Mouse (Mus musculus) liver, embryonic 15.5 days (tissue): ENCODE measurements around the gene Rbfox3. TPM values are rescaled to one million over a fixed set of nuclear protein-coding genes. Genes with fewer than 3 reads are reported as not detected.

ENCODE experiments used
- ATAC-seq: fragments of 200-750 bp; cut with Nextera tagmentation; 2 replicates; pipeline ENCODE4 v1.8.0; 2017; ENCODE audit warnings: moderate number of reproducible peaks, mild to moderate bottlenecking, moderate library complexity; ENCODE audit not compliant: insufficient read depth
- H3K27ac ChIP-seq: fragments of 300-500 bp; sonication (generic); replicated peaks from 2 replicates; pipeline ENCODE4 v1.5.1; 2015; ENCODE audit warnings: mild to moderate bottlenecking, inconsistent platforms
- H3K27me3 ChIP-seq: fragments of 300-500 bp; sonication (generic); 2 replicates; pipeline ENCODE4 v1.6.1; 2015; ENCODE audit warnings: mild to moderate bottlenecking, inconsistent platforms
- H3K36me3 ChIP-seq: fragments of 300-500 bp; sonication (generic); replicated peaks from 2 replicates; pipeline ENCODE4 v1.6.1; 2015; ENCODE audit warnings: moderate library complexity, mild to moderate bottlenecking, inconsistent platforms
- H3K4me1 ChIP-seq: fragments of 300-500 bp; sonication (generic); replicated peaks from 2 replicates; pipeline ENCODE4 v1.6.1; 2015; ENCODE audit warnings: inconsistent platforms
- H3K4me2 ChIP-seq: fragments of 300-500 bp; sonication (generic); 2 replicates; pipeline ENCODE4 v1.6.1; 2015; ENCODE audit warnings: moderate library complexity, mild to moderate bottlenecking, inconsistent platforms
- H3K4me3 ChIP-seq: fragments of 300-500 bp; sonication (generic); replicated peaks from 2 replicates; pipeline ENCODE4 v1.5.1; 2015; ENCODE audit warnings: mild to moderate bottlenecking, inconsistent platforms
- H3K9ac ChIP-seq: fragments of 300-500 bp; sonication (generic); 2 replicates; pipeline ENCODE4 v1.6.1; 2015; ENCODE audit warnings: moderate library complexity, mild to moderate bottlenecking, inconsistent platforms
- H3K9me3 ChIP-seq: fragments of 300-500 bp; sonication (generic); replicated peaks from 2 replicates; pipeline ENCODE4 v1.6.1; 2016; ENCODE audit warnings: inconsistent platforms
- WGBS: fragments of 180-500 bp; shearing (Covaris S2); methylation state at CpG from one replicate; pipeline ENCODE4 v1.1.7; 2015; ENCODE audit warnings: mixed read lengths; ENCODE audit not compliant: insufficient replicate concordance; 5-methylcytosine and 5-hydroxymethylcytosine counted together
- polyA plus RNA-seq: library from polyadenylated mRNA; unstranded; fragments of >200 nt; fragmentation: Nextera tagmentation; extraction: Ambion mirVana; gene quantifications from 2 replicates; pipeline ENCODE4 v1.2.1, GENCODE M21; 2015

Gene Rbfox3
- polyA plus RNA-seq, 1 experiment from 2014 or later, result 0.13 TPM

DNA sequence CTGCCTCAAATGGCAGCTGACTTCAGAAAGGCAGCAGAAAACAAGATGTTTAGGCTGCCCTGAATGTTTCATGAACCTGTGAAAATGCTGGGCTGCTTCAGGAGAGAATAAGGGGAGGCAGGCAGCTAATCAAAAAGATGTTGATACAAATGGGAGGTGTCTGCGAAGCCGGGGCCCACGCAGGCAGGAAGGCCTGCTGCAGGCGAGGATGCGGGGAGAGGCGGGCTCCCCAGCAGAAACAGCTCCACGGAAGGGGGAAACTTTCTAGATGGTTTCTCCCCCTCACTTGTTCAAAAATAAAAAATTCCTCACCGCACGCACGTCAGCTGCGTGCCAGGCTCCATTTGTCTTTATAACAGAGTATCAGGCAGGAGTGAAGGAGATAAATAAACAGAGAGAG lies 5.7 kb downstream of the Rbfox3 start:
- WGBS, result 44% methylated on average over 11 of the region's 11 CpGs

DNA sequence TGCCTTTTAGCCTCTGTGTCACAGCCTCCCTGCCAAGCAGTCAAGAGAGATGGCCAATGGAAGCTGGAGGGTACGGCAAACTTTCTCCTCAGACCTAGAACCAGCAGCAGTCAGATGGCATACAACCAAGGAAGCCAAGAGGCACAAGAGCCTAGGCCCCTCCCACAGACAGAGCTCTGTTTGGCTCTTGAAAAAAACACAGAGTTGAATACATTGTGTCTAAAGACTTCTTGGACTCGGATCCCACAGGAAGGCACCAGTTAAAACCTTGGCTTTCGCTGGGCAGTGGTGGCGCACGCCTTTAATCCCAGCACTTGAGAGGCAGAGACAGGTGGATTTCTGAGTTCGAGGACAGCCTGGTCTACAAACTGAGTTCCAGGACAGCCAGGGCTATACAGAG lies 7.1 kb downstream of the Rbfox3 start:
- H3K9ac ChIP-seq, result no peak overlapping the region
- peaks cover 41% of the 10 kb centered on the region for H3K27me3 ChIP-seq
- no peak overlapping the region for H3K4me3 ChIP-seq
- no peak overlapping the region for H3K4me2 ChIP-seq
- WGBS, result 68% methylated on average over 6 of the region's 6 CpGs
- H3K36me3 ChIP-seq, result no peaks in the 10 kb centered on the region
- H3K9me3 ChIP-seq, result no peaks in the 10 kb centered on the region
- no peaks in the 10 kb centered on the region for H3K4me1 ChIP-seq
- H3K27ac ChIP-seq, result no peak overlapping the region
- ATAC-seq, result no peak

More for the DNA sequence above, 5.7 kb downstream of the Rbfox3 start:
- Histone ChIP-seq H3K36me3 (no peaks in the 10 kb centered on the region), H3K9ac (no peak overlapping the region), H3K9me3 (no peaks in the 10 kb centered on the region), H3K27me3 (peaks cover 55% of the 10 kb centered on the region), H3K4me3 (no peak overlapping the region), H3K4me1 (no peaks in the 10 kb centered on the region), H3K4me2 (no peak overlapping the region), H3K27ac (no peak overlapping the region)
- ATAC-seq, result no peak

DNA sequence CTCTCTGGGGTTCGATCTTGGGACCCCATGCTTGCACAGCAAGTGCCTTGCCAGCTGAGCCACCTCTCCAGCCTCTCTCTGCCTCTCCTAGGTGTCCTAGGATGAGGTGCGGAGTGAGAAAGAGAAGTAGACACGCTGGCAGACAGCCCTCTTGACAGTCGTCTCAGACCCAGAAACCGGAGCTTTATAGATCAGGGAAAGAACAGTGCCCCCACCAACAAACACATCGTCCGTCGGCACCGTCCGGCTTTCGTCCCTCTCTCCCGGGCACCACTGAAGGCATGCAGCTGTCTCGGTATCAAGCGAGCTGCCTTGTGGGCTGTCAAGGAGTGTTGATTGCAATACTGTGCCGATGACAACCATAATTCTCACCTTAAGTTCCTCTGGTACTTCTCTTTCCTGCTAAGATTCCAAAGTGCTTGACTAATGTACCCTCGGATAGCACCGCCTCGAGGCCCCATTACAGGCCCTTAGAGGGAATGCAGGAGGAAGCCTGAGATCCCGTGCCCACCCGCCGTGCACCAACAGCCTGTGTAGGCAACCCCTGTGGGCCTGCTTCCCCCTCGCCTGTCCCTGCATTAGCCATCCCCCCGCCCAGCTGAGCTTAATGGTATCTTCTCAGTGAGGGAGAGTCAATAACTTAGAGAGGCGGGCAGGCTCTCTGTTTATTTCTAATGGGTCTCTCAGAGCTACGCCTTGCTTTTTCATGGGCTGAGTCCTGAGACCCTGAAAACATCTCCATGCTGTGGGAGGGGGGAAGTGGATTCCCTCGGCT lies 11.4 kb downstream of the Rbfox3 start:
- Histone ChIP-seq H3K4me1 (no peaks in the 10 kb centered on the region), H3K36me3 (no peaks in the 10 kb centered on the region), H3K27me3 (no peaks in the 10 kb centered on the region; the same call in 1 of the 2 replicates), H3K4me3 (no peak overlapping the region), H3K9ac (no peak overlapping the region), H3K4me2 (no peak overlapping the region), H3K9me3 (no peaks in the 10 kb centered on the region), H3K27ac (no peak overlapping the region)
- ATAC-seq, result no peak
- WGBS, result 55% methylated on average over 26 of the region's 26 CpGs

DNA sequence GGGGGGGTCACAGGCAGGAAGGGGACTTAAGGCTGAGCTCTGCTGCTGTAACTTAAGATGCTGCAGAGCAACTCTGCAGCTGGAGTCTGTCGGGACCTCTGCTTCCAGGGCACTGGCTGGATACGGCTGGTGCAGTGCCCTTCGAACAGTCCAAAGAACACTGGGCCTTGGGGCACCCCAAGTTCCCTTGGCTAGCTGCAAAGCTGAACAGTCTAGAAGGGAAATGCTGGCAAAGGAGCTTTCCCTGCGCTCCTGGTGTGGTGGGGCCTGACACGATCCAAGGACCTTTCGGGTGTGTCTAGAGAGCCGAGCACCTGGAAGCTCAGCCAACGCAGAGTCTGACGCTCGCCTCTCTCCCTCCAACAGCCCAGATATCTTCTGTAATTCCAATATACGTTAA lies 12.8 kb downstream of the Rbfox3 start:
- no peak for ATAC-seq
- 61% methylated on average over 11 of the region's 11 CpGs for WGBS
- no peaks in the 10 kb centered on the region for H3K4me1 ChIP-seq

DNA sequence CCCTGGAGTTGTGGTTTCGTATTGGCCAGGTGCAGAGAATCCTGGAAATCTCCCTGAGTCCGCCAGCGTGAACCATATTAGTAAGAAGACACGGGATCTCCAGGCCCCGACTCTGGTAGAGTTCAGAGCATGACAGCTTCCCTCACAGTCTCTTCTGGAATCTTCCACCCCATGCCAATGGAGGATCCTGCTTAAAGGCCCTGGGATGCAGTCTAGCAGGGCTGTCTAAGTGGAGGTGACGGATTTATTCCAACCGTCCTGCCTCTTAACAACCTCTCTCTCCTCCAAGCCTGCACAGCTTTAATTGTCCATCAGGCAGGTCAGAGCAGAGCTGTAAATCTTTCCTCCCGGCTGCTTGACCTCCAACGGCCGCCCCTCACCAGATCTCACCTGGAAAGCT lies 13.2 kb downstream of the Rbfox3 start:
- Histone ChIP-seq H3K27ac (no peak overlapping the region), H3K36me3 (no peaks in the 10 kb centered on the region), H3K4me1 (no peaks in the 10 kb centered on the region), H3K27me3 (no peaks in the 10 kb centered on the region; the same call in 1 of the 2 replicates), H3K9me3 (no peaks in the 10 kb centered on the region), H3K4me3 (no peak overlapping the region), H3K4me2 (no peak overlapping the region), H3K9ac (no peak overlapping the region)
- WGBS, result 42% methylated on average over 10 of the region's 10 CpGs
- ATAC-seq, result no peak

More for the DNA sequence above, 12.8 kb downstream of the Rbfox3 start:
- Histone ChIP-seq H3K4me2 (no peak overlapping the region), H3K4me3 (no peak overlapping the region), H3K27ac (no peak overlapping the region), H3K9me3 (no peaks in the 10 kb centered on the region), H3K9ac (no peak overlapping the region), H3K27me3 (no peaks in the 10 kb centered on the region; the same call in 1 of the 2 replicates), H3K36me3 (no peaks in the 10 kb centered on the region)

DNA sequence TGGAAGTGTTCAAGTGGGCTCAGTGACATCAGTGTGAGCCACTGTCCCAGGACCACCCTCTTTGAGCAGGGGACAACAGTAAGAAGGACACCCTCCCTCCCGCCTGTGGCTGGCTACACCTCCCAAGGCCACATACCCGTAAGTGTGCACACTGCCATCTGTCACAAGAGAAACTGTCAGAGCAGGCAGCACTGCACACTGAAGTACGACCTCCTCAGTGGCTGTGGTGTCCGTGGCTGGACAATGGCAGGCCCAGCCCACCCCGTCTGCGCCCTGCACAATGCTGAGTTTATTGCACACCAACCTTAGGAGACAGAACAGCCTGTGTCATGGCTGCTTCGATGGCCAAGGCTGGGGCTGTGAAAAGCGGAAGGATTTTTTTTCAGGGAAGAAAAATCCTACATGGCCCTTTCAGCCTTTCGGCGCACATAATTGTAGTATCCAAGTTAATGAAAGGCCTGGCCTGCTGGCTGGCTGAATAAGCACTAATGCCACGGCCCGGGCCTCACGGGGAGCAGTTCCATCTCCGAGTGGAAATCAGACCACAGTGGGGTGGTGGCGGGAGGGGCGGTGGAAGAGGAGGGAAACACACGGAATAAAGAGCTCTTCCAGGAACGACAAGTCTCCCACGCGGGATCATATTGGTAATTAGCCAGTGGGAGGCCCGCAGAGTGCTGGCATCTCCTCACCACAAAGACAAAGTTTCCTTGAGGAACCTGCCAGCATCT lies 14.1 kb downstream of the Rbfox3 start:
- Histone ChIP-seq H3K4me1 (no peaks in the 10 kb centered on the region), H3K27ac (no peak overlapping the region), H3K27me3 (no peaks in the 10 kb centered on the region; the same call in 1 of the 2 replicates), H3K4me2 (no peak overlapping the region), H3K9me3 (no peaks in the 10 kb centered on the region), H3K9ac (no peak overlapping the region), H3K4me3 (no peak overlapping the region), H3K36me3 (no peaks in the 10 kb centered on the region)
- 70% methylated on average over 21 of the region's 21 CpGs for WGBS
- no peak for ATAC-seq

DNA sequence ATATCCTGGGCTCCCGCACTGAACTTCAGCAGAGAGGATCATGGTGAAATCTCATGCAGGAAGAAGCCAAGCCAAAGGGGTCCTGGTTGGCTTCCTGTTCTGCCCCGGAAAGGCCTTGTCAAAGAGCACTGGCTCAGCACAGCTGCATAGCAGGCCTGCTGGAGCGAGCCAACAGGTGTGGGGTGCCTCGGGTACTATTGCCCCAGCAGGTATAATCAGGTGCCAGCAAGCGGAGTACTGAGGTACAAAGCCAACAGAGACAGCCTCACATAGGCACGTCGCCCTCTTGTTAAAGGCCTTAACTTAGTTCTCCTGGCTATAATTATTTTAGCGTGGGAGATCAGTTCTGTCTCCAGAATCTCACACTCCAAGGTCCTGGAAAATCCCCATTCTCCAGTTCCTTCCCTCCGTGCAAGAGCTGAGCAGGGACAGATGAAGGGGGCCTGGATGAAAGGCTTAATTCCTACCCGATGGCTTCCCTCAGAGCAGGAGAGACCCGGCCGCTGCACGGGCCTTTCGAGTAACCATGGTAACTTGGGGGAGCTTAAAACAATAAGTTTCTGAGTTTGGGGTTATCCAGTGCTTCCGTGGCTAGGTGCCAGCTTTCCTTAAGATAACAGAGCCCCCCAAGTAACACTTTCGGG lies 15.2 kb downstream of the Rbfox3 start:
- ATAC-seq, result no peak
- WGBS, result 59% methylated on average over 16 of the region's 16 CpGs
- H3K27ac ChIP-seq, result no peak overlapping the region
- H3K4me1 ChIP-seq, result no peaks in the 10 kb centered on the region
- no peak overlapping the region for H3K9ac ChIP-seq
- no peaks in the 10 kb centered on the region for H3K9me3 ChIP-seq
- no peak overlapping the region for H3K4me3 ChIP-seq
- H3K36me3 ChIP-seq, result no peaks in the 10 kb centered on the region
- no peaks in the 10 kb centered on the region; the same call in 1 of the 2 replicates for H3K27me3 ChIP-seq
- H3K4me2 ChIP-seq, result no peak overlapping the region

DNA sequence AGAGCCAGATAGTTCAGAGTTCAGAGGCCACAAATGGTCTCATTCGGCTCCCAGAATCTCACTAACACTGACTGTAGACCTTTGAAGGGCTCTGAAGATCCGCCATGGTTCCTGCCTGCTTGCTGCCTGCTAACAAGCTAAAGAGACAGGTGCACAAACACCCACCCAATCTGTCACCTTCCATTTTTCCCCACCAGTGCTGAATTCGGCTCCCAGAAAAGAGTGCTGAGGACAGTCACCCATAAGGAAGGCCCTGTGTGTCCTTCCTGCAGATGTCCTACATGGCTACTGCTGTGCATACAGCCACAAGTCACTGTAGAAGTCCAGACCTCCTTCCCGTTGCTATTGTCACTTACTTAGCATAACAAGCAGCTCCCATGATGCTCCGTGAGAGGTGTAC lies 16.6 kb downstream of the Rbfox3 start:
- H3K27me3 ChIP-seq, result no peaks in the 10 kb centered on the region; the same call in 1 of the 2 replicates
- H3K4me2 ChIP-seq, result no peak overlapping the region
- WGBS, result 47% methylated on average over 5 of the region's 5 CpGs
- no peaks in the 10 kb centered on the region for H3K4me1 ChIP-seq
- H3K9ac ChIP-seq, result no peak overlapping the region
- H3K36me3 ChIP-seq, result no peaks in the 10 kb centered on the region
- H3K4me3 ChIP-seq, result no peak overlapping the region
- no peak for ATAC-seq
- H3K27ac ChIP-seq, result no peak overlapping the region
- no peaks in the 10 kb centered on the region for H3K9me3 ChIP-seq

DNA sequence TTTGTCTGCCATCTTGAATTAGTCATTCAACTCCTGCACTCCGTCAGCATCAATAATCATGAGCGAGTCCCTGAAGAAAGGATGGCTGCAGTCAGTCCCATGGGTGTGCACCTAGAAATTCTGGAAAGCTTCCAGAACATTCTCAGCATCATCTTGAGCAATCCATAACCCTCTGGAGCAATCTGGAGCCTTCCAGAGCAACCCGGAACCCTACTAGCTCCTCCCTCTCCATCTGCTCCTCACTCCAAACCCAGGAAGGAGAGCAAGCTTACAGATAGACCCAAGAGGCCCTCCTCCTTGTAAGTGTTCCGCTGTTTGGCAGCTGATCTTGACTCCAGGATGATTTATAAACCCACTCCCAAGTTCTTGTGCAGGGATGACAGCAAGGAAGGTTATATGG lies 17.2 kb downstream of the Rbfox3 start:
- no peak overlapping the region for H3K4me2 ChIP-seq
- H3K27me3 ChIP-seq, result no peaks in the 10 kb centered on the region
- no peak for ATAC-seq
- 59% methylated on average over 4 of the region's 4 CpGs for WGBS
- no peak overlapping the region for H3K27ac ChIP-seq
- H3K4me3 ChIP-seq, result no peak overlapping the region
- H3K9ac ChIP-seq, result no peak overlapping the region
- H3K36me3 ChIP-seq, result no peaks in the 10 kb centered on the region
- H3K4me1 ChIP-seq, result no peaks in the 10 kb centered on the region
- H3K9me3 ChIP-seq, result no peaks in the 10 kb centered on the region

DNA sequence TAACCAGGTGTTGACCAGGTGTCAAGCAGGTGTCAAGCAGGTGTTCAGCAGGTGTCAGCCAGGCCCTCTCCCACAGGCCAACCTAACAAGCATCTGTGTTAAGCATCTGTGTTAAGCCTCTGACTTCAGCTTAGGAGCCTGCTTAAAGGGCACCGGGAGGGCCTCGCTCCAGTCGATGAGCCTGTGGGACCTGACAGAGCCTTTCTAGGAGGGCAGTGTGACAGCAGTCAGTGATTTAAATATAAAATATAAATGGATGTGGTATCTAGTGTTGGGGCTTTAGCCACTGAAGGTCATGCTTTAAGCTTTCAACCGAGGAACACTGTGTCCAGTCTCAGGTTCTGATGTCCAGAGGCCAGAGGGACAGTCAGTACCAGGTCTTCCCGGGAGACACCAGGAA lies 18.5 kb downstream of the Rbfox3 start:
- Histone ChIP-seq H3K4me3 (no peak overlapping the region), H3K27ac (no peak overlapping the region), H3K27me3 (no peaks in the 10 kb centered on the region), H3K36me3 (no peaks in the 10 kb centered on the region), H3K9ac (no peak overlapping the region), H3K4me1 (no peaks in the 10 kb centered on the region), H3K4me2 (no peak overlapping the region), H3K9me3 (no peaks in the 10 kb centered on the region)
- no peak for ATAC-seq
- 70% methylated on average over 5 of the region's 5 CpGs for WGBS

DNA sequence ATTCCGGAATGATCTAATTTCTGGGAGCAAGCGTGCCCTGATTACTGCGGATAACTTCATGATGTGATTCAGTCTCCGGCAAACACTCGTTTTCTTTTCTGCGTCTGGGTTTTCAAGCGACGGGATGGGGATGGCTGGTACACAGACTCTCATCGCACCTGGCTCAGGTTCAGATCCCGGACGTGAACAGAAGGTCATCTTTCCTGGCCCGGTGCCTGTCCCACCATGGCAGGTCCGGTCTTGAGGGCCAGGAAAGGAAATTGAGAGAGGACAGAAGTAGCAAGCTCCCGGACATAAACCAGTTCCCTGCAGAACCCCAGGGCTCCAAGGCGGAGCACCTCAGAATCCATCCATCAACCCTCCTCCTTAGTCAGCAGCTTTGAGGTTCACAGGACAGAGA lies 19.9 kb downstream of the Rbfox3 start:
- no peaks in the 10 kb centered on the region for H3K9me3 ChIP-seq
- WGBS, result 75% methylated on average over 15 of the region's 15 CpGs
- no peak overlapping the region for H3K4me3 ChIP-seq
- no peaks in the 10 kb centered on the region for H3K4me1 ChIP-seq
- H3K4me2 ChIP-seq, result no peak overlapping the region
- H3K27ac ChIP-seq, result no peak overlapping the region
- ATAC-seq, result no peak
- no peaks in the 10 kb centered on the region for H3K36me3 ChIP-seq
- no peaks in the 10 kb centered on the region for H3K27me3 ChIP-seq
- H3K9ac ChIP-seq, result no peak overlapping the region
